Mouse (Mus musculus): ENCODE data around the gene Prpf38a. TPM values are rescaled to one million over a fixed set of nuclear protein-coding genes. Genes with fewer than 3 reads are reported as not detected.

Prpf38a gene
- polyA plus RNA-seq, 1 experiment from 2014 or later = 90.2 TPM

- Histone ChIP-seq H3K4me1 (no peaks in the 10 kb centered on the region), H3K4me3 (no peak overlapping the region), H3K4me2 (no peak overlapping the region), H3K9ac (no peak overlapping the region), H3K27ac (no peak overlapping the region), H3K27me3 (no peaks in the 10 kb centered on the region), H3K36me3 (peaks cover 17% of the 10 kb centered on the region), H3K9me3 (no peaks in the 10 kb centered on the region)
- 92% methylated on average over 1 of the region's 1 CpGs for WGBS
- ATAC-seq (ENCODE audit: borderline replicate concordance, extremely low read depth, low FRiP score, low TSS enrichment) = no peak
Observed at GRCm38 (mm10) chr4:108595785-108596184, 16.6 kb upstream of the Prpf38a start.

GRCm38 (mm10) chr4:108593376-108593775 lies 14.2 kb upstream of the Prpf38a start:
- H3K9me3 ChIP-seq = no peaks in the 10 kb centered on the region
- WGBS = 93% methylated on average over 2 of the region's 2 CpGs
- no peak overlapping the region for H3K9ac ChIP-seq
- no peaks in the 10 kb centered on the region for H3K4me1 ChIP-seq
- no peak for ATAC-seq (ENCODE audit: borderline replicate concordance, extremely low read depth, low FRiP score, low TSS enrichment)
- H3K27ac ChIP-seq = no peak overlapping the region
- H3K4me2 ChIP-seq = no peak overlapping the region
- H3K4me3 ChIP-seq = no peak overlapping the region
- no peaks in the 10 kb centered on the region for H3K27me3 ChIP-seq
- peaks cover 7% of the 10 kb centered on the region for H3K36me3 ChIP-seq

GRCm38 (mm10) chr4:108579743-108580411 lies 741 bp upstream of the Prpf38a start:
- peak overlapping the region; percentile 82 for H3K27ac ChIP-seq
- H3K4me3 ChIP-seq = peak overlapping the region; percentile 85
- peak overlapping the region; percentile 67 for H3K9ac ChIP-seq
- WGBS = under 1% methylated on average over 16 of the region's 16 CpGs
- ATAC-seq (ENCODE audit: borderline replicate concordance, extremely low read depth, low FRiP score, low TSS enrichment) = no peak
- H3K27me3 ChIP-seq = no peaks in the 10 kb centered on the region
- H3K4me2 ChIP-seq = peak overlapping the region; percentile 90
- peaks cover 21% of the 10 kb centered on the region for H3K4me1 ChIP-seq
- H3K9me3 ChIP-seq = no peaks in the 10 kb centered on the region
- H3K36me3 ChIP-seq = peaks cover 15% of the 10 kb centered on the region

GRCm38 (mm10) chr4:108572644-108573043 lies 6.5 kb downstream of the Prpf38a start:
- Histone ChIP-seq H3K4me3 (no peak overlapping the region), H3K9ac (no peak overlapping the region), H3K4me2 (no peak overlapping the region), H3K9me3 (no peaks in the 10 kb centered on the region), H3K27ac (no peak overlapping the region), H3K27me3 (no peaks in the 10 kb centered on the region), H3K4me1 (peaks cover 5% of the 10 kb centered on the region), H3K36me3 (peaks cover 64% of the 10 kb centered on the region)
- 95% methylated on average over 3 of the region's 3 CpGs for WGBS
- no peak for ATAC-seq (ENCODE audit: borderline replicate concordance, extremely low read depth, low FRiP score, low TSS enrichment)

- no peaks in the 10 kb centered on the region for H3K9me3 ChIP-seq
- peaks cover 79% of the 10 kb centered on the region for H3K36me3 ChIP-seq
- WGBS = 75% methylated on average over 1 of the region's 1 CpGs
- ATAC-seq (ENCODE audit: borderline replicate concordance, extremely low read depth, low FRiP score, low TSS enrichment) = no peak
- H3K4me3 ChIP-seq = no peak overlapping the region
- no peak overlapping the region for H3K4me2 ChIP-seq
- H3K4me1 ChIP-seq = no peaks in the 10 kb centered on the region
- no peak overlapping the region for H3K9ac ChIP-seq
- no peaks in the 10 kb centered on the region for H3K27me3 ChIP-seq
- H3K27ac ChIP-seq = no peak overlapping the region
Observed at GRCm38 (mm10) chr4:108565026-108565425, 14.1 kb downstream of the Prpf38a start.

GRCm38 (mm10) chr4:108539701-108540100 lies 39.4 kb downstream of the Prpf38a start:
- Histone ChIP-seq H3K4me1 (no peaks in the 10 kb centered on the region), H3K9me3 (no peaks in the 10 kb centered on the region), H3K4me2 (no peak overlapping the region), H3K27me3 (no peaks in the 10 kb centered on the region), H3K4me3 (no peak overlapping the region), H3K36me3 (peaks cover 17% of the 10 kb centered on the region), H3K9ac (no peak overlapping the region), H3K27ac (no peak overlapping the region)
- no peak for ATAC-seq (ENCODE audit: borderline replicate concordance, extremely low read depth, low FRiP score, low TSS enrichment)
- 89% methylated on average over 2 of the region's 2 CpGs for WGBS

Other genes starting within 250 kb of the Prpf38a start
- gene Shisal2a, start 196.0 kb downstream of the Prpf38a start, polyA plus RNA-seq (2015; fragmentation: Nextera tagmentation; extraction: Ambion mirVana) = 0.36 and 0.88 TPM in 2 replicates
- gene Gpx7, start 172.4 kb downstream of the Prpf38a start, polyA plus RNA-seq (2015; fragmentation: Nextera tagmentation; extraction: Ambion mirVana) = 86.3 and 88.2 TPM in 2 replicates
- 60.1 and 60.7 TPM in 2 replicates for gene Tut4, start 119.9 kb downstream of the Prpf38a start, polyA plus RNA-seq (2015; fragmentation: Nextera tagmentation; extraction: Ambion mirVana)
- gene Orc1, start 87 bp upstream of the Prpf38a start, polyA plus RNA-seq (2015; fragmentation: Nextera tagmentation; extraction: Ambion mirVana) = 10.5 and 10.8 TPM in 2 replicates
- 31.1 and 32.2 TPM in 2 replicates for gene Cc2d1b, start 40.6 kb upstream of the Prpf38a start, polyA plus RNA-seq (2015; fragmentation: Nextera tagmentation; extraction: Ambion mirVana)
- gene 3110021N24Rik, start 140.3 kb upstream of the Prpf38a start, polyA plus RNA-seq (2015; fragmentation: Nextera tagmentation; extraction: Ambion mirVana) = 1.8 and 2.0 TPM in 2 replicates
- 4.6 and 5.1 TPM in 2 replicates for gene Zfyve9, start 201.5 kb upstream of the Prpf38a start, polyA plus RNA-seq (2015; fragmentation: Nextera tagmentation; extraction: Ambion mirVana)